Mouse (Mus musculus) midbrain, embryonic 12.5 days (tissue): ENCODE measurements around the gene Ssbp3. TPM values are rescaled to one million over a fixed set of nuclear protein-coding genes. Genes with fewer than 3 reads are reported as not detected.

Source experiments
- ATAC-seq: fragments of 200-750 bp; cut with Nextera tagmentation; 2 replicates; pipeline ENCODE4 v1.8.0; 2017; ENCODE audit warnings: low read depth, moderate TSS enrichment, moderate library complexity; ENCODE audit not compliant: low FRiP score
- H3K27ac ChIP-seq: fragments of 300-500 bp; sonication (generic); replicated peaks from 2 replicates; pipeline ENCODE4 v1.5.1; 2016; ENCODE audit warnings: mild to moderate bottlenecking
- H3K27me3 ChIP-seq: fragments of 300-500 bp; sonication (generic); 2 replicates; pipeline ENCODE4 v1.6.1; 2016; ENCODE audit warnings: mild to moderate bottlenecking
- H3K36me3 ChIP-seq: fragments of 300-500 bp; sonication (generic); 2 replicates; pipeline ENCODE4 v1.6.1; 2016
- H3K4me1 ChIP-seq: fragments of 300-500 bp; sonication (generic); 2 replicates; pipeline ENCODE4 v1.6.1; 2016
- H3K4me2 ChIP-seq: fragments of 300-500 bp; sonication (generic); replicated peaks from 2 replicates; pipeline ENCODE4 v1.6.1; 2016; ENCODE audit warnings: mild to moderate bottlenecking, moderate library complexity
- H3K4me3 ChIP-seq: fragments of 300-500 bp; sonication (generic); 2 replicates; pipeline ENCODE4 v1.5.1; 2016; ENCODE audit warnings: mild to moderate bottlenecking
- H3K9ac ChIP-seq: fragments of 300-500 bp; sonication (generic); replicated peaks from 2 replicates; pipeline ENCODE4 v1.6.1; 2016; ENCODE audit warnings: mild to moderate bottlenecking, moderate library complexity
- H3K9me3 ChIP-seq: fragments of 300-500 bp; sonication (generic); 2 replicates; pipeline ENCODE4 v1.6.1; 2016; ENCODE audit warnings: mild to moderate bottlenecking
- WGBS: fragments of 180-500 bp; shearing (Covaris S2); methylation state at CpG from one replicate; pipeline ENCODE4 v1.1.7; 2016; 5-methylcytosine and 5-hydroxymethylcytosine counted together
- polyA plus RNA-seq: library from polyadenylated mRNA; unstranded; fragments of >200 nt; fragmentation: Nextera tagmentation; extraction: Ambion mirVana; gene quantifications from 2 replicates; pipeline ENCODE4 v1.2.1, GENCODE M21; 2016

Gene Ssbp3
- polyA plus RNA-seq, 1 experiment from 2014 or later: 277 TPM

DNA sequence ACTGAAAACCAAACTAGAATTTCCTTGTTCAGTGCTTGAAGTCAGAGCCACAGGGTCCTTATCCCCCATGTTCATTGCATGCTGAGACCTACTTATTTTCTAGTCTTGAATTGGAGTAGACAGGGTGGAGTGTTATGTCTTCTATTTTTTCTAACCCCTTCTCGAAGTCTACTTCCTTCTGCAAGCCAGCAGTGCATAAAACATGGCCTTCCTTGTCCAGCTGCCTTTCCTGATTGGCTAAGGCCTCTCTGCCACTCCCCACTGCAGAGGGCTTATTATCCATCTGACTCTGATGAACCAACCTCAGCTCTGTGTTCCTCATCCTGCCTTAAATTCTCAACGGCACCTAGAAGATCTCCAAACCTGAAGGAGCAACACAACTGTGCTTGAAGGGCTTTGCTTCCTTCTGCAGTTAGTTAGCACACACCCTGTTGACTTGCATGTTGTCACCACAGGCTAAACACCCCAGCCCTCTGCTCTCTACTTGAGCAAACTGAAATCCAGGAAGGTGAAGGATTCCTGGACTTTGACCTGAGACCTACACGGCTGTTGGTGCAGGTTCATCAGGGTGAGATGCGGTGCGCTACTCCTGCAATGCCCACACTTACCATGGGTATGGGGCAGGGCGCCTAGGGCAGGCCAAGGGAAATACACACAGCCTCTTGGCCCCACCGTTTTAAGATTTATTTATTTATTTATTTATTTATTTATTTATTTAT lies 71.0 kb downstream of the Ssbp3 start:
- H3K4me3 ChIP-seq: no peak overlapping the region
- WGBS: 91% methylated on average over 7 of the region's 7 CpGs
- ATAC-seq: no peak
- H3K9me3 ChIP-seq: no peaks in the 10 kb centered on the region
- 0 out of 2 replicates have a peak overlapping the region, but pooled peaks have one; percentile 10 for H3K27ac ChIP-seq
- no peak overlapping the region for H3K4me2 ChIP-seq
- no peaks in the 10 kb centered on the region for H3K27me3 ChIP-seq
- H3K9ac ChIP-seq: no peak overlapping the region
- peaks cover 96% of the 10 kb centered on the region for H3K4me1 ChIP-seq
- 0 out of 2 replicates have a peak, but pooled peaks cover 6% of the 10 kb centered on the region for H3K36me3 ChIP-seq

DNA sequence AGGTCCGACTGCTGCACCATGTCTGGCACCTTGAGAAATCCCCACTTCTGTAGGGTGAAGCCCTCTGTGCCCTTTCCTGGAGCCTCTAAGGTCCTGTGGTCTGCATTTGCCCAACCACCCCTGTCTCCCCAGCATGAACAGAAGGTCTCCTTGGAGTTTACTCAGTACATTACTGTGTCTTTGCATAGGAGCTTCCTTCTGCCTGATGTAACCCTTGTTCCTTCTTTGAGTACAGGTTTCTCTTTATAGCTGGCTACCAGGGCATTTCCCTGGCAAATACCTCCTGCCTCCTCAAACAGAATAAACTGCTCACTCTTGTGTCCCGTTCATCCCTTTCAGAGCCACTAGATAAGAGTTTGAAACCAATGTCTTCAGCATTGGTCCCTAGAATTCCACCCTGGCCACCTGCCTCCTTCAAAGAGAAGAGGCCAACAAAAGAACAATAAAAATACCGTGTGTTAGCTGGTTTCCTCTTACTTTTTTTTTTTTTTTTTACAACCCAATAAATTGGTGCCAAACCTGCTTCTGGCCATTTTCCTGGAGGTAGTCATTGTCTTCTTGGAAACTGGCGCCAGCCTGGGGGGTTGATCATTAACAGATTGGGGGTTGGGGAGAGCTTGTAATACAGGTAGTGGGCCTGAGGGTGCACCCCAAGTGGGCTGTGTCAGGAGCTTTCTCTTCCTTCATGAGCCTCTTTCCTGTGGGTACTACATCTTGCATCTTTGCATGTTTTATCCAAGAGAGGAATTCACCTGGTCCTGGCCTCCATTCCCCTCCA lies 72.0 kb downstream of the Ssbp3 start:
- no peak overlapping the region for H3K4me2 ChIP-seq
- ATAC-seq: no peak
- H3K27ac ChIP-seq: no peak overlapping the region
- peaks cover under 1% of the 10 kb centered on the region; the same call in 1 of the 2 replicates for H3K27me3 ChIP-seq
- H3K36me3 ChIP-seq: 0 out of 2 replicates have a peak, but pooled peaks cover 6% of the 10 kb centered on the region
- H3K4me1 ChIP-seq: peaks cover 95% of the 10 kb centered on the region
- no peaks in the 10 kb centered on the region for H3K9me3 ChIP-seq
- H3K4me3 ChIP-seq: no peak overlapping the region
- no peak overlapping the region; the same call in 1 of the 2 replicates for H3K9ac ChIP-seq
- 70% methylated on average over 4 of the region's 4 CpGs for WGBS

- WGBS: 66% methylated on average over 7 of the region's 7 CpGs
- H3K27ac ChIP-seq: peak overlapping the region; percentile 69; the same call in 1 of the 2 replicates
Measured at GRCm38 (mm10) chr4:106983908-106984515, 73.5 kb downstream of the Ssbp3 start.

GRCm38 (mm10) chr4:106985289-106985688 lies 74.8 kb downstream of the Ssbp3 start:
- H3K36me3 ChIP-seq: 0 out of 2 replicates have a peak, but pooled peaks cover 6% of the 10 kb centered on the region
- peaks cover 4% of the 10 kb centered on the region; the same call in 1 of the 2 replicates for H3K27me3 ChIP-seq
- peak overlapping the region; percentile 69 for H3K27ac ChIP-seq
- H3K4me2 ChIP-seq: no peak overlapping the region
- H3K9me3 ChIP-seq: no peaks in the 10 kb centered on the region
- 56% methylated on average over 4 of the region's 4 CpGs for WGBS
- no peak overlapping the region for H3K4me3 ChIP-seq
- H3K9ac ChIP-seq: no peak overlapping the region
- H3K4me1 ChIP-seq: peaks cover 95% of the 10 kb centered on the region
- no peak for ATAC-seq

More at GRCm38 (mm10) chr4:106983908-106984515, 73.5 kb downstream of the Ssbp3 start:
- H3K4me2 ChIP-seq: 0 out of 2 replicates have a peak overlapping the region, but pooled peaks have one; percentile 3
- H3K9ac ChIP-seq: peak overlapping the region; percentile 24; the same call in 1 of the 2 replicates
- no peak overlapping the region for H3K4me3 ChIP-seq
- ATAC-seq: no peak
- H3K9me3 ChIP-seq: no peaks in the 10 kb centered on the region
- H3K27me3 ChIP-seq: peaks cover 4% of the 10 kb centered on the region; the same call in 1 of the 2 replicates
- H3K4me1 ChIP-seq: peaks cover 95% of the 10 kb centered on the region
- H3K36me3 ChIP-seq: 0 out of 2 replicates have a peak, but pooled peaks cover 6% of the 10 kb centered on the region

GRCm38 (mm10) chr4:106985899-106986832 lies 75.7 kb downstream of the Ssbp3 start:
- Histone ChIP-seq H3K9me3 (no peaks in the 10 kb centered on the region), H3K36me3 (0 out of 2 replicates have a peak, but pooled peaks cover 6% of the 10 kb centered on the region), H3K27me3 (peaks cover 6% of the 10 kb centered on the region; the same call in 1 of the 2 replicates), H3K4me3 (no peak overlapping the region), H3K9ac (0 out of 2 replicates have a peak overlapping the region, but pooled peaks have one; percentile 28), H3K27ac (peak overlapping the region; percentile 69), H3K4me1 (peaks cover 95% of the 10 kb centered on the region), H3K4me2 (peak overlapping the region; percentile 18)
- no peak for ATAC-seq
- 25% methylated on average over 15 of the region's 15 CpGs for WGBS

DNA sequence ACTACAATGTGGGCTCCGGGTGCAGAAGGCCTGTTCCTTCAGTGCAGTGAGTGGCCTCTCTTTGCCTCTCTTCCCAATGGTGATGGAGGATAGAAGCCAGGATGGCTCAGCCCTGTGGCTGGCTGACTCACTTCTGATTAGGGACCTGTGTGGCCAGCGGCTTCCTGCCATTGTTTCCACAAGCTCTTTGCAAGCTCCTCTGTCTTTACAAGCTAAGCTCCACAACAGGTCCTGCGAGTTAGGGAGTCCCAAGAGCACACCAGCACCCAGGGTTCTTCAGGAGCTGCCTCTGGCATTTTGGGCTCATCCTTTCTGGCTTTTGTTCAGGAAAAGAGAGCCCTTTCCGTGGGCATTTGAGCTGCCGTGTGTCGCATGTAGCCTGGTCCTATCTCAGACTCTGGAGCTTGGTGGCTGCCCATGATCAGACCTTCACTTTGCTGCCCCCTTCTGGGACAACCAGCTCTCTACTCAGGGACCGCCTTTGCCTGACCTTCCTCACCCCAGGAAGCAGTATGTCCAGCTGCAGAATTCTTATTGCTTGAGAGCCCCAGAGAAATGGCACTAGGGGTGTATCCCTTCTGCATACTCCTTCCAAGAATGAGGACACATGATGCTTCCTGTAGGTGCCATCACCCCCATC lies 77.3 kb downstream of the Ssbp3 start:
- no peak overlapping the region; the same call in 1 of the 2 replicates for H3K9ac ChIP-seq
- no peak overlapping the region for H3K4me3 ChIP-seq
- H3K4me2 ChIP-seq: peak overlapping the region; percentile 19
- H3K9me3 ChIP-seq: no peaks in the 10 kb centered on the region
- 22% methylated on average over 7 of the region's 7 CpGs for WGBS
- no peak for ATAC-seq
- peaks cover 6% of the 10 kb centered on the region; the same call in 1 of the 2 replicates for H3K27me3 ChIP-seq
- H3K4me1 ChIP-seq: peaks cover 96% of the 10 kb centered on the region
- peak overlapping the region; percentile 84 for H3K27ac ChIP-seq
- H3K36me3 ChIP-seq: no peaks in the 10 kb centered on the region

GRCm38 (mm10) chr4:106988886-106989225 lies 78.4 kb downstream of the Ssbp3 start:
- H3K27ac ChIP-seq: peak overlapping the region; percentile 84
- no peak overlapping the region for H3K4me3 ChIP-seq
- no peaks in the 10 kb centered on the region for H3K36me3 ChIP-seq
- WGBS: 18% methylated on average over 6 of the region's 6 CpGs
- 0 out of 2 replicates have a peak overlapping the region, but pooled peaks have one; percentile 4 for H3K9ac ChIP-seq
- peaks cover 6% of the 10 kb centered on the region; the same call in 1 of the 2 replicates for H3K27me3 ChIP-seq
- no peaks in the 10 kb centered on the region for H3K9me3 ChIP-seq
- no peak; the same call in 1 of the 2 replicates for ATAC-seq
- peak overlapping the region; percentile 29; the same call in 1 of the 2 replicates for H3K4me2 ChIP-seq
- H3K4me1 ChIP-seq: peaks cover 96% of the 10 kb centered on the region

DNA sequence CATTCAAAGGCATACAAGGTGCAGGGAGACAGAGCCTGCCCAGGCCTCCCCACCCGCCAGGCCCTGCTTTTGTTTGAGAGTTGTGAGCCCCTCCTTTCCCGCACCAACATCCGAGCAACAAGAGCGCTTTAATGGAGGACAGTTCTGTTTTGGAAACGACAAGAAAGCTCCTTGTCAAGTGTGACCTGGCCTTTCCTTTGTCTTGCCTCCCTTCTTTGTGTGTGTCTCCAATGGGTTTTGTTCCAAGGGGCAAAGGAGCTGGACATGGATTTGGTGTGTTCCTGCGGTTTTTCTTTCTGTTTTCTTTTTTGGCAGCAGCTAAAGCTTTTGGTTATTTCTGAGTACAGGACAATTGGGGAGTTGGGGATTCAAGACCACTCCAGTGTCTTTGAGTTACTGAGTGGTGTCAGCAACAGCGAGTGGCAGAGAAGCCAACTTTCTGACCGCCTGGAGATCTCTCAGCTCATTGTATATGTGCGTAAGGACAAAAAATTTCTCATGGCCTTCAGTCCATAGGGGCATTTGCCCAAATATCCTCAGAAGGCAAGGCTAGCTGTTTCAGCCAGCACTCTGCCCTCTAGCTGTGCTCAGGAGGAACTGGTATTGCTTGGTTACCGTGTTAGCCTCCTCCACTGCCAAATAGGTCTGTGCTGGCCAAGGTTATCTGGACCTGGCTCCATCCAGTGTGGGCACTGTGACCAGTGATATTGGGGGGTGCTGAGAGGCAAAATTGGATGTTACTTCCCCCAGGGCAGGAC lies 78.9 kb downstream of the Ssbp3 start:
- H3K4me3 ChIP-seq: no peak overlapping the region
- no peaks in the 10 kb centered on the region for H3K9me3 ChIP-seq
- H3K27ac ChIP-seq: peak overlapping the region; percentile 84
- H3K27me3 ChIP-seq: peaks cover 6% of the 10 kb centered on the region; the same call in 1 of the 2 replicates
- peak overlapping the region; percentile 29 for H3K4me2 ChIP-seq
- H3K9ac ChIP-seq: 0 out of 2 replicates have a peak overlapping the region, but pooled peaks have one; percentile 29
- no peaks in the 10 kb centered on the region for H3K36me3 ChIP-seq
- ATAC-seq: peak; percentile 73
- 13% methylated on average over 10 of the region's 10 CpGs for WGBS
- H3K4me1 ChIP-seq: peaks cover 96% of the 10 kb centered on the region

- H3K4me2 ChIP-seq: no peak overlapping the region
- H3K36me3 ChIP-seq: no peaks in the 10 kb centered on the region
- WGBS: 92% methylated on average over 5 of the region's 5 CpGs
- H3K4me1 ChIP-seq: peaks cover 95% of the 10 kb centered on the region
- no peak overlapping the region for H3K9ac ChIP-seq
- no peak for ATAC-seq
- H3K27ac ChIP-seq: no peak overlapping the region
- no peak overlapping the region for H3K4me3 ChIP-seq
- no peaks in the 10 kb centered on the region for H3K9me3 ChIP-seq
- 0 out of 2 replicates have a peak, but pooled peaks cover 2% of the 10 kb centered on the region for H3K27me3 ChIP-seq
Measured at GRCm38 (mm10) chr4:106993053-106993452, 82.6 kb downstream of the Ssbp3 start.

GRCm38 (mm10) chr4:106994252-106994651 lies 83.8 kb downstream of the Ssbp3 start:
- Histone ChIP-seq H3K27me3 (0 out of 2 replicates have a peak, but pooled peaks cover 2% of the 10 kb centered on the region), H3K4me2 (no peak overlapping the region), H3K27ac (no peak overlapping the region), H3K9me3 (no peaks in the 10 kb centered on the region), H3K9ac (no peak overlapping the region), H3K4me1 (peaks cover 90% of the 10 kb centered on the region), H3K36me3 (no peaks in the 10 kb centered on the region), H3K4me3 (no peak overlapping the region)
- 86% methylated on average over 5 of the region's 5 CpGs for WGBS
- no peak for ATAC-seq
